Mouse (Mus musculus) cortical plate, adult 2 months (tissue): ENCODE measurements at regions not wholly inside any gene's neighbourhood (a gene's known extent, or its start where the extent isn't known, plus 50 kb on each side); places are given as distances from the start of the nearest gene placed in this dataset.

Experiments used
- CTCF ChIP-seq: fragments of 200-500 bp; IDR thresholded peaks from 2 replicates; pipeline ENCODE4 v1.5.1; 2011; ENCODE audit warnings: mild to moderate bottlenecking, control low read depth, low read length; ENCODE audit not compliant: insufficient read depth; ENCODE audit errors: extremely low read depth
- POLR2A ChIP-seq: fragments of 200-500 bp; IDR thresholded peaks from 2 replicates; pipeline ENCODE4 v1.6.1; 2011; ENCODE audit warnings: mild to moderate bottlenecking, low read length, control low read depth; ENCODE audit not compliant: insufficient read depth; ENCODE audit errors: extremely low read depth

- no peak for TF ChIP-seq CTCF
- no peak for TF ChIP-seq POLR2A
These were observed 55.4 kb upstream of the Olig2 start for GRCm38 (mm10) chr16:91169829-91170228.
